In the genomic region with DNA sequence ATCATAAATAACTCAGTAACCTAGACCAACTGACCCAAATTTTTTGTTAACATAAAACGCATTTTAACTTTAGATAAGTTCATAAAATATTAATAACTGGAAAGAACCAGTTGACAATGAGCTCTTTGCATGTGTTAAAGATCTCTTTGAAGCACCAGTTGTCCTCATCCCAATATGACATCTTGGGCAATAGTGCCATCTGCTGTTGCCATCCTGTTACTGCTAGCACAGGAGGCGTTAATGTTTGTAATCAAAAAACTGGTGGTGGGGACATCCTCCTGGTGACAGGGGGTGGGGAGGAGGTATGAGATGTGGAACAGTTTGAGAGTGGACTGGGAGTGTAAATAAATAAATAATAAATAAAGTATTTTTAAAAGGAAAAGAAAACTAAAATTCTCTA, we compare ENCODE assay signal across 8 mouse cellular contexts. TPM values are rescaled to one million over a fixed set of nuclear protein-coding genes. Genes with fewer than 3 reads are reported as not detected.
A peak's percentile ranks its signal among the peaks of the same experiment; 100 is the strongest.
DNase-seq lines count a peak whose midpoint lies in the region; ATAC-seq and TF ChIP-seq lines count a peak whose summit lies in the region.
"Had no signal": no experiment of that assay in that cellular context is flagged by ENCODE, and none has a peak within 500 bp of the region (broad histone marks: within the 10 kb centered on the region; RNA-seq: fewer than 3 reads in every experiment).

No protein-coding gene starts in this region.

- H3K36me3 ChIP-seq in embryonic facial prominence, embryonic 14.5 days (ENCODE audit: control insufficient read depth, insufficient read depth, low read length): no peaks in the 10 kb centered on the region
- no peaks in the 10 kb centered on the region for H3K36me3 ChIP-seq in kidney, postnatal 0 days (ENCODE audit: insufficient read depth, low read length)
- no peaks in the 10 kb centered on the region for H3K36me3 ChIP-seq in liver, embryonic 13.5 days

- H3K9me3 ChIP-seq in embryonic facial prominence, embryonic 14.5 days (ENCODE audit: control insufficient read depth, low read length): no peaks in the 10 kb centered on the region
- no peaks in the 10 kb centered on the region for H3K9me3 ChIP-seq in kidney, postnatal 0 days (replicated peaks; ENCODE audit: low read length)
- no peaks in the 10 kb centered on the region for H3K9me3 ChIP-seq in liver, embryonic 13.5 days (replicated peaks)

- peak; percentile 82 for TF ChIP-seq CTCF in kidney, postnatal 0 days (IDR thresholded peaks at IDR 0.05; ENCODE audit: low read depth)

- peak; percentile 10 to 13 for DNase-seq in urinary bladder, postnatal 36 days (ENCODE audit: low spot score in 2 of 2)
- DNase-seq in urinary bladder, postnatal 4 days (ENCODE audit: low spot score in 2 of 2): no peak
- peak; percentile 17 for DNase-seq in adrenal gland, adult 8-10 months
- peak; percentile 49 for DNase-seq in embryonic facial prominence, embryonic 14.5 days (ENCODE audit: low spot score)
- peak; percentile 66 for DNase-seq in kidney, postnatal 0 days (ENCODE audit: low spot score)
- peak; percentile 12 for DNase-seq in liver, embryonic 13.5 days
- DNase-seq in retina, postnatal 1 day: peak; percentile 76

- no peak overlapping the region for H3K4me2 ChIP-seq in embryonic facial prominence, embryonic 14.5 days (ENCODE audit: low read depth, low read length)
- no peak overlapping the region for H3K4me2 ChIP-seq in kidney, postnatal 0 days (ENCODE audit: low read length)
- no peak overlapping the region for H3K4me2 ChIP-seq in liver, embryonic 13.5 days

- H3K4me3 ChIP-seq in embryonic facial prominence, embryonic 14.5 days (ENCODE audit: low read depth, low read length): no peak overlapping the region
- H3K4me3 ChIP-seq in kidney, postnatal 0 days (replicated peaks; ENCODE audit: low read depth, low read length): no peak overlapping the region
- H3K4me3 ChIP-seq in liver, embryonic 13.5 days (replicated peaks): no peak overlapping the region

- no peaks in the 10 kb centered on the region for H3K27me3 ChIP-seq in embryonic facial prominence, embryonic 14.5 days (replicated peaks; ENCODE audit: control insufficient read depth, insufficient read depth, low read length)
- H3K27me3 ChIP-seq in kidney, postnatal 0 days (ENCODE audit: insufficient read depth, low read length): no peaks in the 10 kb centered on the region
- no peaks in the 10 kb centered on the region for H3K27me3 ChIP-seq in liver, embryonic 13.5 days

- H3K4me1 ChIP-seq in embryonic facial prominence, embryonic 14.5 days (ENCODE audit: control insufficient read depth, insufficient read depth, low read length): no peaks in the 10 kb centered on the region
- H3K4me1 ChIP-seq in kidney, postnatal 0 days (replicated peaks; ENCODE audit: insufficient read depth, low read length): no peaks in the 10 kb centered on the region
- no peaks in the 10 kb centered on the region for H3K4me1 ChIP-seq in liver, embryonic 13.5 days (replicated peaks)

- no peak overlapping the region for H3K27ac ChIP-seq in embryonic facial prominence, embryonic 14.5 days (replicated peaks; ENCODE audit: low read depth, low read length)
- H3K27ac ChIP-seq in kidney, postnatal 0 days: no peak overlapping the region
- H3K27ac ChIP-seq in liver, embryonic 13.5 days: no peak overlapping the region

- no peak overlapping the region for H3K9ac ChIP-seq in embryonic facial prominence, embryonic 14.5 days (ENCODE audit: low read depth, low read length)
- H3K9ac ChIP-seq in kidney, postnatal 0 days (ENCODE audit: low read depth, low read length): no peak overlapping the region
- no peak overlapping the region for H3K9ac ChIP-seq in liver, embryonic 13.5 days

- ATAC-seq in embryonic facial prominence, embryonic 14.5 days (ENCODE audit: low read depth): no peak; the same call in 1 of the 2 replicates
- ATAC-seq in kidney, postnatal 0 days (replicated peaks; ENCODE audit: low FRiP score, low read depth): no peak
- no peak for ATAC-seq in liver, embryonic 13.5 days (ENCODE audit: low read depth)

- 4% methylated on average over 2 of the region's 2 CpGs for WGBS in embryonic facial prominence, embryonic 14.5 days
- 9% methylated on average over 2 of the region's 2 CpGs for WGBS in kidney, postnatal 0 days
- 15% methylated on average over 2 of the region's 2 CpGs for WGBS in liver, embryonic 13.5 days (ENCODE audit: insufficient replicate concordance)

RNA-seq across cellular contexts. Expression of gene Mlf1, which starts 29.3 kb away (rescaled TPM):
- 1 to 10 TPM; 1.1 to 3.5 (median 1.8) TPM for total RNA-seq in adrenal gland, adult 8-10 months (2022)
- 33.1 and 55.0 TPM in 2 replicates for polyA plus RNA-seq in embryonic facial prominence, embryonic 14.5 days (2014; fragmentation: Nextera tagmentation; extraction: Ambion mirVana)
- polyA plus RNA-seq in kidney, postnatal 0 days (2015; fragmentation: Nextera tagmentation; extraction: Ambion mirVana): 7.7 and 8.2 TPM in 2 replicates
- polyA plus RNA-seq in liver, embryonic 13.5 days (2015; fragmentation: Nextera tagmentation; extraction: Ambion mirVana): 1.6 and 2.7 TPM in 2 replicates

RNA-seq across cellular contexts. Expression of gene Gm17402, which starts 30.4 kb away (rescaled TPM):
- total RNA-seq in adrenal gland, adult 8-10 months (2022): not detected
- not detected in 2 replicates for polyA plus RNA-seq in embryonic facial prominence, embryonic 14.5 days (2014; fragmentation: Nextera tagmentation; extraction: Ambion mirVana)
- polyA plus RNA-seq in kidney, postnatal 0 days (2015; fragmentation: Nextera tagmentation; extraction: Ambion mirVana): not detected in 2 replicates
- not detected in 2 replicates for polyA plus RNA-seq in liver, embryonic 13.5 days (2015; fragmentation: Nextera tagmentation; extraction: Ambion mirVana)
- polyA plus RNA-seq: heart, embryonic 14.5 days had no signal

Comparison
In these comparisons a context has a peak if more than half of its experiments do, and no peak if none do; other contexts are left out.
1. DNase-seq: peak in urinary bladder, postnatal 36 days (2 of 2), adrenal gland, adult 8-10 months (single experiment), embryonic facial prominence, embryonic 14.5 days (single experiment), kidney, postnatal 0 days (single experiment), liver, embryonic 13.5 days (single experiment) and retina, postnatal 1 day (single experiment); none in urinary bladder, postnatal 4 days (0 of 2).